Mouse (Mus musculus): ENCODE measurements around the gene Chd9. TPM values are rescaled to one million over a fixed set of nuclear protein-coding genes. Genes with fewer than 3 reads are reported as not detected.
"Not testable (repeated sequence)": the region's sequence is repeated elsewhere in the genome, so short reads cannot be mapped to it uniquely, and the experiment has no call there.

The Chd9 gene
- polyA plus RNA-seq, 1 experiment from 2014 or later: 89.0 TPM

DNA sequence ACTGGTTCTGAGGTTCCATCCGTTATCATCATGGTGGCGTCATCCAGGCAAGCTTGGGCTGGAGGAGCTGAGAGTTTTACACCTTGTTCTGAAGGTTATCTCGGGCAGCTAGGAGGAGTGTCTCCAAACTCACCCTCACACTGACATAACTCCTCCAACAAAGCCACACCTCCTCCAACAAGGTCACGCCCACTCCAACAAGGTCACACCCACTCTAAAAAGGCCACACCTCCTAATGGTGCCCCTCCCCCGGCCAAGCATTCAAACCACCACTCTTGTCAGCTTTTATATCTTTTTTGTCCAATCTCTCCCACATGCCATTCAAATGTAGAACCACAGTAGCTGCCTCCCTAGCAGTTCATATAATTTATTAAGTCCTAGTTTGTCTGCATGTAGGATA is 53.0 kb downstream of the Chd9 start:
- Histone ChIP-seq H3K27me3 (no peaks in the 10 kb centered on the region), H3K4me3 (no peak overlapping the region), H3K4me1 (replicated peaks) (peaks cover 25% of the 10 kb centered on the region), H3K9ac (no peak overlapping the region), H3K4me2 (no peak overlapping the region), H3K9me3 (no peaks in the 10 kb centered on the region), H3K36me3 (no peaks in the 10 kb centered on the region), H3K27ac (no peak overlapping the region)
- no peak for ATAC-seq (ENCODE audit: low FRiP score)
- WGBS: 87% methylated on average over 5 of the region's 5 CpGs

DNA sequence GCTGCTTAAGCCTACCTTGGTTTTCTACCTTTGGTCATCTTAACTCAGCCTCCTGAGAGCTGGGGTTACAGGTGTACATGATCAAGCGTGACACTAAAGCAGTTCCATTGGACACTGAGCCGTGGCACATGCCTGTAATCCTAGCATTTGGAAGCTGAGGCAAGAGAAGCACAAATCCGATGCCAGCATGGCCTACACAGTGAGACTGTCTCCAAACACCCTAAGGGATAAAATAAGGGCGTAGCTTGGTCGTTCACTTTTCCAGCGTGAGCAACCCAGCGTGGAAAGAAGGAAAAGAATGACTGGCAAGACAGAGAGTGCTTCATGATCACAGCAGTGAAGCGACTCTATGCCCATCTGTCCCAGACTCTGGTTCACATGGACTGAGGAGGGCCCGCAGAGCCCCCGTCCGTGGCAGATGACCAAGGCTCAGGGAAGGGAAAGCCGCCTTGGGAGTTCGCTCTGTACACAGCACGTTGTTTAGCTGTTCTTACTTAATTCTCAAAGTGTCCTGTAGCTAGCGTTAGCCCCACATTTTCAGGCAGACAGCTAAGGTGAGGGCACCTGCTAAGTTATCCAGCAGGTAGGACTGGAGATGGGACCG is 54.0 kb downstream of the Chd9 start:
- ATAC-seq (ENCODE audit: low FRiP score): no peak
- Histone ChIP-seq H3K27me3 (no peaks in the 10 kb centered on the region), H3K27ac (0 out of 2 replicates have a peak overlapping the region, but pooled peaks have one; percentile 9), H3K4me1 (replicated peaks) (peaks cover 15% of the 10 kb centered on the region), H3K9me3 (no peaks in the 10 kb centered on the region), H3K4me3 (no peak overlapping the region), H3K36me3 (no peaks in the 10 kb centered on the region), H3K4me2 (no peak overlapping the region), H3K9ac (no peak overlapping the region)
- WGBS: 82% methylated on average over 16 of the region's 16 CpGs

DNA sequence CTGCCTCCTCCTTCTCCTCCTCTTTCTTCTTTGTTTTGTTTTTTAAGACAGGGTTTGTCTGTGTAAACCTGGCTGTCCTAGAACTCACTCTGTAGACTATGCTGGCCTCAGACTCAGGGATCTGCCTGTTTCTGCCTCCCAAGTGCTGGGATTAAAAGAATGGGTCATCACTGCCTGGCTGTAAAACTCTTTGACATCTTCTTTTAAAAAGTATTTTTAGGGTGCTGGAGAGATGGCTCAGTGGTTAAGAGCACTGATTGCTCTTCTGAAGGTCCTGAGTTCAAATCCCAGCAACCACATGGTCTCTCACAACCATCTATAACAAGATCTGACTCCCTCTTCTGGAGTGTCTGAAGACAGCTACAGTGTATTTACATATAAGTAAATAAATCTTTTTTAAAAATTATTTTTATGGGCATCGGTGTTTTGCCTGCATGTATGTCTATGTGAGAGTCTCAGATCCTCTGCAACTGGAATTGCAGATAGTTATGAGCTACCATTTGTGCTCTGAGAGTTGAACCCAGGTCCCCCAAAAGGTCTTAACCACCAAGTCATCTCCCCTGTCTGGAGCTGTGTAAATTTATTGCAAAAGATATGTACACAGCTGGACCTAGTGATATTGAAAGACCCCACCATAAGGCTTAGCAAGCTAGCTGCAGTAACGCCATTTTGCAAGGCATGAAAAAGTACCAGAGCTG is 57.7 kb downstream of the Chd9 start:
- WGBS: 64% methylated on average over 2 of the region's 2 CpGs
- Histone ChIP-seq H3K4me3 (no peak overlapping the region), H3K27me3 (no peaks in the 10 kb centered on the region), H3K9ac (no peak overlapping the region), H3K36me3 (no peaks in the 10 kb centered on the region), H3K27ac (no peak overlapping the region), H3K9me3 (no peaks in the 10 kb centered on the region), H3K4me2 (no peak overlapping the region), H3K4me1 (replicated peaks) (0 out of 2 replicates have a peak, but pooled peaks cover 5% of the 10 kb centered on the region)
- no peak for ATAC-seq (ENCODE audit: low FRiP score)

GRCm38 (mm10) chr8:90886369-90886712 is 58.2 kb downstream of the Chd9 start:
- H3K4me3 ChIP-seq; H3K9me3 ChIP-seq; ATAC-seq (ENCODE audit: low FRiP score); H3K27me3 ChIP-seq; H3K27ac ChIP-seq; H3K36me3 ChIP-seq; H3K4me1 ChIP-seq (replicated peaks); H3K9ac ChIP-seq; H3K4me2 ChIP-seq: not testable (repeated sequence)
- no CpG with 5 or more reads among the region's 15 CpGs for WGBS

GRCm38 (mm10) chr8:90887328-90887727 is 59.2 kb downstream of the Chd9 start:
- Histone ChIP-seq H3K4me2 (peak overlapping the region; percentile 34; the same call in 1 of the 2 replicates), H3K4me3 (peak overlapping the region; percentile 37)
- WGBS: no CpG with 5 or more reads among the region's 20 CpGs
- H3K9me3 ChIP-seq; H3K36me3 ChIP-seq; ATAC-seq (ENCODE audit: low FRiP score); H3K4me1 ChIP-seq (replicated peaks); H3K27me3 ChIP-seq; H3K27ac ChIP-seq; H3K9ac ChIP-seq: not testable (repeated sequence)

DNA sequence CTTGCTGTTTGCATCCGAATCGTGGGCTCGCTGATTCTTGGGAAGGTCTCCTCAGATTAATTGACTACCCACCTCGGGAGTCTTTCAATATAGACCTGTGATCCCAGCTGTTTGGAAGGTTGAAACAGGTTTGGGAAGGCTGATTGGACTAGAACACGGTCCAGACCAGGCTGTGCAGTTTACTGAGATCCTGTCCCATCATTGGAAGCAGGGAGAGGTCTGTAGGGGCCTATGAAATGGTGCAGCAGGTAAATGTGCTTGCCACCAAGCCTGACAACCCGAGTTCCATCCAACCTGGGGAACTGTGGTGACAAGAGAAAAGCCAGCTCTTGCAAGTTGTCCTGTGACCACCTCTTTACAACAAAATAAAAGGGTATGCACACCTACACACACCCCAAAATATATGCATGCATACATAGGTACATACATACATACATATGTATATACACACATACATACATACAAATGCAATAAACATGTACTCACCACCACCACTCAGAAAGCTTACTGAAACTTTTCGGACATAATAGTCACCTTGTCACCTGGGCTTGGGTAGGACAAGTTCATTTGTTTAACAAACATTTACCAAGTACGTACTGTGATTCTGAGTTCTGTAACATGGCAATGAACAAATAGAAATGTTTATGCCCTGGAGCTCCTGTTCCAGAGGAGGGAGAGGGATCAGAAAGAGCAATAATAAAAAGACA is 63.9 kb downstream of the Chd9 start:
- ATAC-seq (ENCODE audit: low FRiP score): no peak
- no peaks in the 10 kb centered on the region for H3K9me3 ChIP-seq
- peaks cover 3% of the 10 kb centered on the region for H3K36me3 ChIP-seq
- no peak overlapping the region for H3K4me3 ChIP-seq
- WGBS: 97% methylated on average over 8 of the region's 8 CpGs
- H3K27me3 ChIP-seq: no peaks in the 10 kb centered on the region
- no peak overlapping the region for H3K4me2 ChIP-seq
- peaks cover 6% of the 10 kb centered on the region for H3K4me1 ChIP-seq (replicated peaks)
- no peak overlapping the region for H3K27ac ChIP-seq
- H3K9ac ChIP-seq: no peak overlapping the region

GRCm38 (mm10) chr8:90892579-90892919 is 64.4 kb downstream of the Chd9 start:
- Histone ChIP-seq H3K4me1 (replicated peaks) (peaks cover 9% of the 10 kb centered on the region), H3K36me3 (peaks cover 3% of the 10 kb centered on the region), H3K27me3 (no peaks in the 10 kb centered on the region), H3K4me2 (no peak overlapping the region), H3K9me3 (no peaks in the 10 kb centered on the region), H3K9ac (no peak overlapping the region), H3K4me3 (no peak overlapping the region), H3K27ac (no peak overlapping the region)
- no peak for ATAC-seq (ENCODE audit: low FRiP score)
- 92% methylated on average over 5 of the region's 5 CpGs for WGBS

DNA sequence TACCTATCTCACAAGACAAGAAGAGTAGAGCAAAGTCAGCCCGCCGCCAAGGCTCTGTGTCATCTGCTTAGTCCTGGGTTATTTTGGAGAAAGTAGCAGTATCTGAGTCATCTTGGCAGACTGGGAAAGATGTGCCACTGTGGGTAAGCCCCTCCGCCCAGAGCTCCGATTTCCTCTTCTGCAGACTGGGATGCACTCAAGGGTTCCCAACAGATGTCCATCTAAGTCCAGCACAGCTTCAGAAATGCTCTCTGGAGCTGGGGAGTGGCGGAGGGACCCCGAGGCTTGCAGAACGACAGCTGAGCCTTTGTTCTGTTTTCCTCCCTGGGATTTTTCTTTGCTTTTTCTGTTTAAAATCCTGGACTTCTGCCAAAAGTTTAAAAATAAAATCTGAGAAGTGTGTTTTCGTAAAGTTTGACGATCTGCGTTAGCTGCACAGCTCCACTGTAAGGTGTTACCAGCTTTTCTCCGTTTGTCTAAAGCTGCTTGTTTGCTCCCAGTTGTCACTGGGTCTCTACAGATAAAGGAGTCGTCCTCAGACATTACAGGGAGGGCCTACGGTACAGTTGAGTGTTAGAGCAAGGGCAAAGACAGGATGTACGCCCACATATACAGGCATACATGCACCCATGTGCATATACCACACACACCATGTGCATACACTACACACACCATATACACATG is 66.2 kb downstream of the Chd9 start:
- no peaks in the 10 kb centered on the region for H3K9me3 ChIP-seq
- H3K4me3 ChIP-seq: no peak overlapping the region
- H3K27ac ChIP-seq: 0 out of 2 replicates have a peak overlapping the region, but pooled peaks have one; percentile 12
- 72% methylated on average over 14 of the region's 14 CpGs for WGBS
- peaks cover 3% of the 10 kb centered on the region for H3K36me3 ChIP-seq
- peaks cover 9% of the 10 kb centered on the region for H3K4me1 ChIP-seq (replicated peaks)
- no peak for ATAC-seq (ENCODE audit: low FRiP score)
- H3K9ac ChIP-seq: no peak overlapping the region
- no peaks in the 10 kb centered on the region for H3K27me3 ChIP-seq
- no peak overlapping the region for H3K4me2 ChIP-seq

GRCm38 (mm10) chr8:90897343-90897742 is 69.2 kb downstream of the Chd9 start:
- H3K27me3 ChIP-seq: no peaks in the 10 kb centered on the region
- no peak overlapping the region for H3K27ac ChIP-seq
- no peak overlapping the region for H3K4me2 ChIP-seq
- H3K4me1 ChIP-seq (replicated peaks): peaks cover 9% of the 10 kb centered on the region
- H3K36me3 ChIP-seq: no peaks in the 10 kb centered on the region
- H3K4me3 ChIP-seq: no peak overlapping the region
- ATAC-seq (ENCODE audit: low FRiP score): no peak
- WGBS: 59% methylated on average over 5 of the region's 5 CpGs
- H3K9me3 ChIP-seq: no peaks in the 10 kb centered on the region
- no peak overlapping the region for H3K9ac ChIP-seq

DNA sequence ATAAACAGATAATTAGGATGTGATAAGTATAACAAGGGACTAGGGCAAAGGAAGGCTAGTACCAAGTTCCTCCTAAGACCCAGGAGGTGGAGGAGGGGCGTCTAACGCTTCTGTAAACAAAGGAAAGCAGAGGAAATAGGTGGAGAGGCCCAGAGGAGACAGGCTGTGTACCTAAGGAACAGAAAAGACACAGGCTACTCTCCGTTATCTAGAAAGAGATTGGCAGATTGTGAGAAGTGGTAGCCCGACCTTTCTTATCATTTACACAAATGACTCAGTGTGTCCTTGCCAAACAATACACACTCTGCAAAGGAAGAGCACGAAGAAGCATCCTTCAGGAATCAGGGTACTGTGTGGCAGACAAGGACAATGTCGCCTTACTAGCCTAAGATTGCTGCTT is 70.4 kb downstream of the Chd9 start:
- no peak overlapping the region for H3K4me2 ChIP-seq
- H3K9ac ChIP-seq: no peak overlapping the region
- no peak overlapping the region for H3K27ac ChIP-seq
- WGBS: 48% methylated on average over 6 of the region's 6 CpGs
- H3K36me3 ChIP-seq: no peaks in the 10 kb centered on the region
- no peak overlapping the region for H3K4me3 ChIP-seq
- ATAC-seq (ENCODE audit: low FRiP score): no peak
- H3K4me1 ChIP-seq (replicated peaks): peaks cover 9% of the 10 kb centered on the region
- H3K9me3 ChIP-seq: no peaks in the 10 kb centered on the region
- H3K27me3 ChIP-seq: no peaks in the 10 kb centered on the region

DNA sequence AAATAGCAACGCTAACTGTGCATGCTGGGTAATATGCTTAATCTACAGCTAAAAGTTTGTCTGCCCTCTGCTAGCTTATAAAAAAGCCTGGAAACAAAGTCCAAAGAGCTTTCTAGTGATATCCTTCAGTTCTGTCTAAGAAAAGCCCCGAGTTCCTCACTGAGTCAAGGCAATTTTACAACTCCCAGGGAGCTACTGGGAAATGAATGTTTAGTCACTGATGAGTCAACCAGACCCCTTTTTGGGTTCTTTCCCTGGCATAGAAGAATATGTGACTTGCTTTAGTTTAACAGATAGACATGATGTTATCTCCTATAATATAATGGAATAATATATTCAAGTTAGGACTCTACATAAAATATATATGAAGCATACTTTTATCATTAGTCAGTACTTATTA is 73.8 kb downstream of the Chd9 start:
- H3K4me1 ChIP-seq (replicated peaks): peaks cover 5% of the 10 kb centered on the region; the same call in 1 of the 2 replicates
- WGBS: 80% methylated on average over 2 of the region's 2 CpGs
- no peaks in the 10 kb centered on the region for H3K9me3 ChIP-seq
- H3K4me3 ChIP-seq: no peak overlapping the region
- H3K36me3 ChIP-seq: no peaks in the 10 kb centered on the region
- no peak overlapping the region for H3K9ac ChIP-seq
- no peak for ATAC-seq (ENCODE audit: low FRiP score)
- no peaks in the 10 kb centered on the region for H3K27me3 ChIP-seq
- H3K4me2 ChIP-seq: no peak overlapping the region
- H3K27ac ChIP-seq: no peak overlapping the region

DNA sequence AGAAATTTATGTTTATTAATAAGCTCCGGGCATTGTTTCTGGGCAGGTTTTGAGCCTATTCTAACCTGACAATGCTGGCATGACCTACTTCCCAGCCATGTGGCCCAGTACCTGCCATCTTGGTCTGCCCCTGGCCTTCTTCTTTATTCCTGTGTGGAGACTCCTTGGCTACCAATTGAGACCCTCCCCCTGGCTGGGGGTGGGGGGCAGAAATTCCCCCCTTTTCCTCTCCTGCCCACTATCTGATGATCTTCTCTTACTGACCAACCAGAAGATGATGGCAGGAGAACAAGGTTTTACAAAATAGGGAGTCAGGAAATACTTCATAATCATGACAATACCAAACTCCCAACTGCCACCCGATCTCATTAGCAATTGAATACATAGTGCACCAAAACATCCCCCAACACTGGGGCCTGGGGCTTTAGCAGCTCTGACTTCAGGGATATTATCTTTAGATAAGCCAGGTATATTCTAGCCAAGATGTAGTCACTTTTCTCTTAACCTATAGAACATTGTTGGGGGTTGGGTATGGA is 76.1 kb downstream of the Chd9 start:
- no peak for ATAC-seq (ENCODE audit: low FRiP score)
- H3K4me3 ChIP-seq: no peak overlapping the region
- peaks cover 11% of the 10 kb centered on the region; the same call in 1 of the 2 replicates for H3K4me1 ChIP-seq (replicated peaks)
- H3K27me3 ChIP-seq: no peaks in the 10 kb centered on the region
- no peak overlapping the region for H3K27ac ChIP-seq
- H3K9me3 ChIP-seq: no peaks in the 10 kb centered on the region
- H3K36me3 ChIP-seq: no peaks in the 10 kb centered on the region
- WGBS: 71% methylated on average over 2 of the region's 2 CpGs
- no peak overlapping the region for H3K9ac ChIP-seq
- no peak overlapping the region for H3K4me2 ChIP-seq
